12 mouse cellular contexts compared by ENCODE assay signal in the genomic region with DNA sequence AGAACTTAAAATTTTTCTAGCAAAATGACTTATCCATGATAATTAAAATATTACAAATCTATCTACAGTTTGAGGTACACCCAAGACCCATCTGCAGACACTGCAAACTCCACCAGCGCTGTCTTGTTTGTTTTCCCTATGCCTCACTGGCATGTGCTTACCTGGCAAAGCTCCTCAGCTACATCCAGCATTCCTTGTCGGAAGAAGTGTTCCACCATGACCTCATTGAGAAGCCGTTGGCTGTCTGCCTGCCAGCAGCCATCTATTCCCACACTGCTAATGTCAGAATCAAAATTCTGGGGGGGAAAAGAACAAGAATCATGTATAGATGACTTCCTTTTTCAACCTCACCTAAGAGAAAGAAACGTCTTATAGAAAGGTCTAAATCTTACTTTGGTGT. TPM values are rescaled to one million over a fixed set of nuclear protein-coding genes. Genes with fewer than 3 reads are reported as not detected.
DNase-seq lines count a peak whose midpoint lies in the region; ATAC-seq and TF ChIP-seq lines count a peak whose summit lies in the region.
"Had no signal": no experiment of that assay in that cellular context is flagged by ENCODE, and none has a peak within 500 bp of the region (broad histone marks: within the 10 kb centered on the region; RNA-seq: fewer than 3 reads in every experiment).

No protein-coding gene starts in this region.

- intact Hi-C loops in left cerebral cortex, postnatal 25 days (cut with DNase I), result no loop called here

- no peak for TF ChIP-seq POLR2A in cerebellum, adult 2 months (IDR thresholded peaks at IDR 0.05; ENCODE audit: borderline replicate concordance, insufficient read depth, low read length)

- H3K4me2 ChIP-seq in hindbrain, postnatal 0 days (ENCODE audit: low read depth, low read length), result no peak overlapping the region
- no peak overlapping the region for H3K4me2 ChIP-seq in hindbrain, embryonic 16.5 days (ENCODE audit: low read length)
- H3K4me2 ChIP-seq: hindbrain, embryonic 13.5 days had no signal

- no peaks in the 10 kb centered on the region for H3K27me3 ChIP-seq in hindbrain, postnatal 0 days (ENCODE audit: insufficient read depth, low read length)
- H3K27me3 ChIP-seq in hindbrain, embryonic 16.5 days (replicated peaks; ENCODE audit: control insufficient read depth, insufficient read depth, low read length), result no peaks in the 10 kb centered on the region
- no peaks in the 10 kb centered on the region for H3K27me3 ChIP-seq in cerebellum, adult 2 months (ENCODE audit: control insufficient read depth, insufficient read depth, low read length)
- H3K27me3 ChIP-seq: hindbrain, embryonic 13.5 days had no signal

- no peaks in the 10 kb centered on the region for H3K36me3 ChIP-seq in hindbrain, postnatal 0 days (ENCODE audit: insufficient read depth, low read length)
- H3K36me3 ChIP-seq in hindbrain, embryonic 16.5 days (ENCODE audit: control insufficient read depth, insufficient read depth, low read length), result no peaks in the 10 kb centered on the region; the same call in 1 of the 2 replicates

- H3K4me3 ChIP-seq in hindbrain, postnatal 0 days (ENCODE audit: low read length), result no peak overlapping the region
- H3K4me3 ChIP-seq in hindbrain, embryonic 16.5 days (ENCODE audit: low read length), result no peak overlapping the region
- H3K4me3 ChIP-seq in cerebellum, adult 2 months (replicated peaks; ENCODE audit: insufficient read depth, low read depth, low read length), result no peak overlapping the region
- H3K4me3 ChIP-seq: hindbrain, embryonic 13.5 days; midbrain, embryonic 10.5 days had no signal

- peak; percentile 18 for DNase-seq in adrenal gland, postnatal 10 days
- no peak for DNase-seq in adrenal gland, adult 2 months
- peak; percentile 12 for DNase-seq in hindbrain, postnatal 0 days (ENCODE audit: low spot score)
- DNase-seq in cerebellum, adult 2 months, result peak; percentile 67 to 83
- DNase-seq in kidney, adult 8-10 months, result peak; percentile 44 to 52
- DNase-seq in layer of hippocampus, adult 8-10 months (ENCODE audit: low spot score in 2 of 2), result no peak
- no peak for DNase-seq in left cerebral cortex, postnatal 25 days (ENCODE audit: low spot score in 2 of 2)

- no peak overlapping the region for H3K27ac ChIP-seq in hindbrain, postnatal 0 days
- no peak overlapping the region for H3K27ac ChIP-seq in hindbrain, embryonic 16.5 days (ENCODE audit: low read depth, low read length)
- peak overlapping the region; percentile 50; the same call in 1 of the 2 replicates for H3K27ac ChIP-seq in cerebellum, adult 2 months (ENCODE audit: insufficient read depth, low read length)
- H3K27ac ChIP-seq: hindbrain, embryonic 13.5 days; midbrain, embryonic 10.5 days had no signal

- H3K9ac ChIP-seq in hindbrain, postnatal 0 days (replicated peaks; ENCODE audit: low read length), result no peak overlapping the region
- H3K9ac ChIP-seq in hindbrain, embryonic 16.5 days (ENCODE audit: low read depth, low read length), result no peak overlapping the region
- H3K9ac ChIP-seq: hindbrain, embryonic 13.5 days had no signal

- H3K4me1 ChIP-seq in hindbrain, postnatal 0 days (ENCODE audit: insufficient read depth, low read length), result no peaks in the 10 kb centered on the region
- no peaks in the 10 kb centered on the region for H3K4me1 ChIP-seq in hindbrain, embryonic 16.5 days (ENCODE audit: control insufficient read depth, insufficient read depth, low read depth, low read length)
- H3K4me1 ChIP-seq in cerebellum, adult 2 months (ENCODE audit: control insufficient read depth, insufficient read depth, low read length), result peaks cover 15% of the 10 kb centered on the region
- H3K4me1 ChIP-seq: hindbrain, embryonic 13.5 days; midbrain, embryonic 10.5 days had no signal

- WGBS in hindbrain, postnatal 0 days, result 68% methylated on average over 4 of the region's 4 CpGs
- WGBS in hindbrain, embryonic 16.5 days, result 74% methylated on average over 4 of the region's 4 CpGs
- 14% methylated on average over 4 of the region's 4 CpGs for WGBS in cerebellum, adult 2 months

- TF ChIP-seq CTCF in hindbrain, postnatal 0 days (IDR thresholded peaks at IDR 0.05; ENCODE audit: low read depth), result no peak
- no peak for TF ChIP-seq CTCF in cerebellum, adult 2 months (IDR thresholded peaks at IDR 0.05; ENCODE audit: borderline replicate concordance, insufficient read depth, low read depth, low read length)

- H3K9me3 ChIP-seq in hindbrain, postnatal 0 days (ENCODE audit: low read length), result no peaks in the 10 kb centered on the region
- no peaks in the 10 kb centered on the region for H3K9me3 ChIP-seq in hindbrain, embryonic 16.5 days (ENCODE audit: control insufficient read depth, low read length)
- H3K9me3 ChIP-seq: hindbrain, embryonic 13.5 days; midbrain, embryonic 10.5 days had no signal

- no peak for ATAC-seq in hindbrain, postnatal 0 days
- ATAC-seq in hindbrain, embryonic 16.5 days, result no peak

RNA-seq across cellular contexts. Expression of gene Rmnd5a, which starts 25.8 kb away (rescaled TPM):
- 10 to 100 TPM; 68.7 to 74.1 TPM for total RNA-seq in adrenal gland, postnatal 10 days (2021)
- 10 to 100 TPM; 68.1 to 80.1 TPM for total RNA-seq in adrenal gland, adult 2 months (2021)
- 18.3 and 20.9 TPM in 2 replicates for polyA plus RNA-seq in adrenal gland, adult 2 months (2012; rRNA removed)
- total RNA-seq in hindbrain, postnatal 0 days (2014; rRNA removed), result 44.9 and 46.1 TPM in 2 replicates
- 8.6 TPM in 2 replicates for polyA plus RNA-seq in hindbrain, postnatal 0 days (2015; fragmentation: Nextera tagmentation; extraction: Ambion mirVana)
- 7.7 and 8.1 TPM in 2 replicates for polyA plus RNA-seq in hindbrain, embryonic 16.5 days (2015; fragmentation: Nextera tagmentation; extraction: Ambion mirVana)
- polyA plus RNA-seq in cerebellum, adult 2 months (2012; rRNA removed), result 110 and 113 TPM in 2 replicates
- 100 to 1,000 TPM in 2 of 4 experiments, 10 to 100 TPM in 2; 73.7 to 105 (median 89.5) TPM for total RNA-seq in layer of hippocampus, adult 8-10 months (2022)
- 100 to 1,000 TPM in 1 of 2 experiments, 10 to 100 TPM in 1; 96.3 to 108 TPM for total RNA-seq in left cerebral cortex, postnatal 25 days (2021)

RNA-seq across cellular contexts. Expression of gene Cd8a, which starts 41.4 kb away (rescaled TPM):
- total RNA-seq in adrenal gland, postnatal 10 days (2021), result 1 to 10 TPM; 1.9 to 2.5 TPM
- under 1 TPM; 0.09 to 0.38 TPM for total RNA-seq in adrenal gland, adult 2 months (2021)
- 0.17 TPM in 1 of 2 replicates, not detected in the other for polyA plus RNA-seq in adrenal gland, adult 2 months (2012; rRNA removed)
- total RNA-seq in hindbrain, postnatal 0 days (2014; rRNA removed), result not detected in 2 replicates
- not detected in 2 replicates for polyA plus RNA-seq in hindbrain, postnatal 0 days (2015; fragmentation: Nextera tagmentation; extraction: Ambion mirVana)
- not detected in 2 replicates for polyA plus RNA-seq in hindbrain, embryonic 16.5 days (2015; fragmentation: Nextera tagmentation; extraction: Ambion mirVana)
- polyA plus RNA-seq in cerebellum, adult 2 months (2012; rRNA removed), result 0.03 TPM in 1 of 2 replicates, not detected in the other
- not detected for total RNA-seq in layer of hippocampus, adult 8-10 months (2022)
- not detected for total RNA-seq in left cerebral cortex, postnatal 25 days (2021)
- total RNA-seq: layer of hippocampus, adult 18-20 months had no signal
- polyA plus RNA-seq: hindbrain, embryonic 13.5 days; limb, embryonic 11.5 days; midbrain, embryonic 10.5 days had no signal

Comparison
In these comparisons a context has a peak if more than half of its experiments do, and no peak if none do; other contexts are left out.
1. DNase-seq: peak in adrenal gland, postnatal 10 days (single experiment), hindbrain, postnatal 0 days (single experiment), cerebellum, adult 2 months (2 of 2) and kidney, adult 8-10 months (2 of 2); none in adrenal gland, adult 2 months (single experiment), layer of hippocampus, adult 8-10 months (0 of 2) and left cerebral cortex, postnatal 25 days (0 of 2).